ENCODE assay signal across 16 mouse cellular contexts in the genomic region with DNA sequence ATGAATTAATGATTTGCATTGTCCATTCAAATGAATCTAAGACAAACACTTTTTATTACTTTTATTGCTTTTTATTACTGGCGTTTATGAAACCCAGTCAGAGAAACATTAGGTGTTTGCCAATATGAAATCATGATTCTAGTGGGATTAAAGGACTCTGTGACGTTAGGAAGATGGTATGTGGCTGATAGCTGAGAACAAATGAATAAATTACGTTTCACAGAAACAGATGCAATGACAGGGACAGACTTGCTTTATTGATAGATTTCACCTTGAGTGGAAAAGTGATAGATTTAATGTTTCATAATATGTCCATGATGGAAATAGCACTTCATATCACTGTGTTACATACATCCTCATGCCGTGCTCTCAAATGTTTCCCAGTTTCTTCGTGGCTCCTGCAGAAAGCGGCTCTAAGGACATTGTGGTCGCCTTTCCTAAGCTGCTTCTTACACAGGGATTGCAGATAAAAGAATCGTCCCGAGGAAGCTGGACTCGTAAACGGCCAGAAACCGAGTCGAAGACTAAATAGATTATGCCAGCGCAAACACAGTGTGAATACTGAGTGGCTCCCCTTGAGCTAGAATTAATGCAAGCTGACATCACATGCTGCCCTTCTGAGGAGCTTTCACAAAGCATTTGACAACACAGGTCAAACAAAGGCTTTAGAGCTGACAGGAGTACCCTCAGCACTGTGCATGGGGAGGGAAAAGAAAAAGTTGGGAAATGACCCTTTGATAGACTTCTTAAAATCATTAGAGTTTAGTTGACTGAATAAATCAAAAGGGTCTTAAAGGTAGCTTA. TPM values are rescaled to one million over a fixed set of nuclear protein-coding genes. Genes with fewer than 3 reads are reported as not detected.
DNase-seq lines count a peak whose midpoint lies in the region; ATAC-seq and TF ChIP-seq lines count a peak whose summit lies in the region.
"Had no signal": no experiment of that assay in that cellular context is flagged by ENCODE, and none has a peak within 500 bp of the region (broad histone marks: within the 10 kb centered on the region; RNA-seq: fewer than 3 reads in every experiment).

No protein-coding gene starts in this region.

- peak overlapping the region; percentile 72 for H3K27ac ChIP-seq in hindbrain, embryonic 12.5 days
- H3K27ac ChIP-seq in midbrain, embryonic 14.5 days (replicated peaks; ENCODE audit: low read depth, low read length) = peak overlapping the region; percentile 77
- no peak overlapping the region for H3K27ac ChIP-seq in thymus, adult 2 months (ENCODE audit: control insufficient read depth, insufficient read depth, low read length)
- H3K27ac ChIP-seq: embryonic facial prominence, embryonic 12.5 days; heart, adult 2 months; liver, embryonic 12.5 days had no signal

- no peaks in the 10 kb centered on the region for H3K27me3 ChIP-seq in hindbrain, embryonic 12.5 days
- no peaks in the 10 kb centered on the region for H3K27me3 ChIP-seq in midbrain, embryonic 14.5 days (ENCODE audit: control insufficient read depth, insufficient read depth, low read length)
- H3K27me3 ChIP-seq in thymus, adult 2 months (ENCODE audit: control insufficient read depth, insufficient read depth, low read length) = no peaks in the 10 kb centered on the region
- H3K27me3 ChIP-seq: embryonic facial prominence, embryonic 12.5 days; liver, embryonic 12.5 days had no signal

- H3K4me2 ChIP-seq in hindbrain, embryonic 12.5 days (replicated peaks) = peak overlapping the region; percentile 31
- peak overlapping the region; percentile 36 for H3K4me2 ChIP-seq in midbrain, embryonic 14.5 days (ENCODE audit: low read length)
- H3K4me2 ChIP-seq: embryonic facial prominence, embryonic 12.5 days; liver, embryonic 12.5 days had no signal

- no peak for TF ChIP-seq POLR2A in lung, adult 2 months (IDR thresholded peaks at IDR 0.05; ENCODE audit: borderline replicate concordance, extremely low read depth, low read depth, low read length)
- no peak for TF ChIP-seq POLR2A in thymus, adult 2 months (IDR thresholded peaks at IDR 0.05; ENCODE audit: control insufficient read depth, extremely low read depth, insufficient read depth, low read length, poor library complexity)

- no peak for TF ChIP-seq CTCF in lung, adult 2 months (IDR thresholded peaks at IDR 0.05; ENCODE audit: insufficient read depth, low read length)
- no peak for TF ChIP-seq CTCF in thymus, adult 2 months (IDR thresholded peaks at IDR 0.05; ENCODE audit: borderline replicate concordance, control insufficient read depth, extremely low read depth, insufficient read depth, low read length, poor library complexity)

- peak; percentile 6 for DNase-seq in heart, adult 11 months
- no peak for DNase-seq in heart, adult 18-20 months
- DNase-seq in midbrain, embryonic 14.5 days = peak; percentile 86
- no peak for DNase-seq in adipocyte (ENCODE audit: low spot score)
- no peak for DNase-seq in lung, adult 2 months
- no peak for DNase-seq in adrenal gland, postnatal 36 days
- DNase-seq in thymus, adult 2 months = no peak
- DNase-seq: adrenal gland, postnatal 25 days; cerebellum, adult 11 months; heart, adult 2 months; heart, postnatal 10 days; kidney, adult 11 months had no signal

- ATAC-seq in hindbrain, embryonic 12.5 days (ENCODE audit: low FRiP score) = peak; percentile 88
- peak; percentile 87 for ATAC-seq in midbrain, embryonic 14.5 days (ENCODE audit: low FRiP score, low TSS enrichment)
- ATAC-seq: liver, embryonic 12.5 days had no signal

- peaks cover 8% of the 10 kb centered on the region; the same call in 1 of the 2 replicates for H3K4me1 ChIP-seq in hindbrain, embryonic 12.5 days
- peaks cover 17% of the 10 kb centered on the region for H3K4me1 ChIP-seq in midbrain, embryonic 14.5 days (ENCODE audit: control insufficient read depth, insufficient read depth, low read length)
- H3K4me1 ChIP-seq in lung, adult 2 months (ENCODE audit: control insufficient read depth, insufficient read depth, low read length) = no peaks in the 10 kb centered on the region
- H3K4me1 ChIP-seq in thymus, adult 2 months (replicated peaks; ENCODE audit: control insufficient read depth, insufficient read depth, low read length) = peaks cover 8% of the 10 kb centered on the region
- H3K4me1 ChIP-seq: embryonic facial prominence, embryonic 12.5 days had no signal

- peak overlapping the region; percentile 13; the same call in 1 of the 2 replicates for H3K9ac ChIP-seq in hindbrain, embryonic 12.5 days
- H3K9ac ChIP-seq in midbrain, embryonic 14.5 days (replicated peaks; ENCODE audit: low read length) = no peak overlapping the region; the same call in 1 of the 2 replicates
- H3K9ac ChIP-seq: embryonic facial prominence, embryonic 12.5 days; liver, embryonic 12.5 days had no signal

- H3K36me3 ChIP-seq in hindbrain, embryonic 12.5 days = no peaks in the 10 kb centered on the region
- no peaks in the 10 kb centered on the region for H3K36me3 ChIP-seq in midbrain, embryonic 14.5 days (ENCODE audit: control insufficient read depth, insufficient read depth, low read length)
- H3K36me3 ChIP-seq in thymus, adult 2 months (ENCODE audit: control insufficient read depth, insufficient read depth, low read length) = no peaks in the 10 kb centered on the region
- H3K36me3 ChIP-seq: embryonic facial prominence, embryonic 12.5 days; liver, embryonic 12.5 days had no signal

- H3K4me3 ChIP-seq in hindbrain, embryonic 12.5 days = no peak overlapping the region
- no peak overlapping the region for H3K4me3 ChIP-seq in midbrain, embryonic 14.5 days (replicated peaks; ENCODE audit: low read depth, low read length)
- no peak overlapping the region for H3K4me3 ChIP-seq in lung, adult 2 months (replicated peaks; ENCODE audit: extremely low read depth, low read depth, low read length)
- H3K4me3 ChIP-seq in thymus, adult 2 months (ENCODE audit: control insufficient read depth, insufficient read depth, low read length) = no peak overlapping the region
- H3K4me3 ChIP-seq: embryonic facial prominence, embryonic 12.5 days; heart, adult 2 months; liver, embryonic 12.5 days; myocyte had no signal

- H3K9me3 ChIP-seq in hindbrain, embryonic 12.5 days (replicated peaks) = no peaks in the 10 kb centered on the region
- H3K9me3 ChIP-seq in midbrain, embryonic 14.5 days (ENCODE audit: control insufficient read depth, low read length) = no peaks in the 10 kb centered on the region
- H3K9me3 ChIP-seq: embryonic facial prominence, embryonic 12.5 days; liver, embryonic 12.5 days had no signal

- WGBS in hindbrain, embryonic 12.5 days = 42% methylated on average over 14 of the region's 14 CpGs
- 8% methylated on average over 14 of the region's 14 CpGs for WGBS in midbrain, embryonic 14.5 days
- 70% methylated on average over 14 of the region's 14 CpGs for WGBS in lung, adult 2 months
- 95% methylated on average over 14 of the region's 14 CpGs for WGBS in thymus, adult 2 months

RNA-seq across cellular contexts. Expression of a gene that starts 18.6 kb away (rescaled TPM):
- 1 to 10 TPM; 5.8 to 5.9 TPM for total RNA-seq in heart, adult 18-20 months (2021)
- 8.8 and 9.5 TPM in 2 replicates for polyA plus RNA-seq in hindbrain, embryonic 12.5 days (2016; fragmentation: Nextera tagmentation; extraction: Ambion mirVana)
- polyA plus RNA-seq in midbrain, embryonic 14.5 days (2014; fragmentation: Nextera tagmentation; extraction: Ambion mirVana) = 8.6 and 12.7 TPM in 2 replicates
- polyA plus RNA-seq in lung, adult 2 months (2012; rRNA removed) = 22.8 and 26.0 TPM in 2 replicates
- total RNA-seq in adrenal gland, postnatal 36 days (2021) = 10 to 100 TPM; 36.9 to 43.3 TPM
- polyA plus RNA-seq in thymus, adult 2 months (2012; rRNA removed) = 17.9 and 19.1 TPM in 2 replicates

Comparison
In these comparisons a context has a peak if more than half of its experiments do, and no peak if none do; other contexts are left out.
1. DNase-seq: peak in heart, adult 11 months (single experiment) and midbrain, embryonic 14.5 days (single experiment); none in heart, adult 18-20 months (0 of 2), adipocyte (single experiment), lung, adult 2 months (single experiment), adrenal gland, postnatal 36 days (0 of 2) and thymus, adult 2 months (single experiment).